Mouse (Mus musculus) brain, embryonic 14.5 days (tissue): ENCODE measurements at regions not wholly inside any gene's neighbourhood (a gene's known extent, or its start where the extent isn't known, plus 50 kb on each side); places are given as distances from the start of the nearest gene placed in this dataset.

Experiments used
- CTCF ChIP-seq: fragments of 200-500 bp; IDR thresholded peaks from 2 replicates; pipeline ENCODE4 v1.5.1; 2012; ENCODE audit warnings: inconsistent platforms, mild to moderate bottlenecking, moderate library complexity, borderline replicate concordance; ENCODE audit not compliant: insufficient read depth, insufficient read length; ENCODE audit errors: extremely low read depth
- POLR2A ChIP-seq: fragments of 200-500 bp; IDR thresholded peaks from 2 replicates; pipeline ENCODE4 v1.6.1; 2012; ENCODE audit warnings: mild to moderate bottlenecking, inconsistent platforms, borderline replicate concordance; ENCODE audit not compliant: poor library complexity, insufficient read depth, insufficient read length, severe bottlenecking; ENCODE audit errors: extremely low read depth

- TF ChIP-seq CTCF (no peak), POLR2A (no peak)
These were observed 226.6 kb upstream of the Prep start for GRCm38 (mm10) chr10:44840449-44840848.
